Mouse (Mus musculus): ENCODE data around the gene Enpp3. TPM values are rescaled to one million over a fixed set of nuclear protein-coding genes. Genes with fewer than 3 reads are reported as not detected.

The Enpp3 gene
- not detected for polyA plus RNA-seq (2017; shearing (Covaris generic))

DNA sequence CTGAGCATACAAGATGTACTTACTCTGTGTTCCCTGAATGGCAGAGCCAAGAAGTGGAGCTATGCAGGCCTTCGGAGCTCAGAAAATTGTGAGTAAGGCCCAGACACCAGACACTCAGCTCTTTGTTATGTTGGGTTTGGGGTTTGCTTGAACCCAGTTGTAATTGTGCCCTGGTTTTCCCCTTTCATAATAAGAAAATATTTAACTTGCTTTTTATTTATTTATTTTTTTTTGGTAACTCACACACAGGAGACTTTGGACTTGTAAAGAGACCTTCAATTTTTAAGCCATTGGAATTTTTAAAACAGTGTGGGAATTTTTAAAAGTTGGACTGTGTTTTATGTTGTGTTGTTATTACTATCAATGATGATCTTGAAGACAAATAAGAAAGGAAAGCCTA is at the start of gene Enpp3:
Gene Enpp3 (minus strand): TSS at position 148 of the 400 bp plus-strand sequence.

DNA sequence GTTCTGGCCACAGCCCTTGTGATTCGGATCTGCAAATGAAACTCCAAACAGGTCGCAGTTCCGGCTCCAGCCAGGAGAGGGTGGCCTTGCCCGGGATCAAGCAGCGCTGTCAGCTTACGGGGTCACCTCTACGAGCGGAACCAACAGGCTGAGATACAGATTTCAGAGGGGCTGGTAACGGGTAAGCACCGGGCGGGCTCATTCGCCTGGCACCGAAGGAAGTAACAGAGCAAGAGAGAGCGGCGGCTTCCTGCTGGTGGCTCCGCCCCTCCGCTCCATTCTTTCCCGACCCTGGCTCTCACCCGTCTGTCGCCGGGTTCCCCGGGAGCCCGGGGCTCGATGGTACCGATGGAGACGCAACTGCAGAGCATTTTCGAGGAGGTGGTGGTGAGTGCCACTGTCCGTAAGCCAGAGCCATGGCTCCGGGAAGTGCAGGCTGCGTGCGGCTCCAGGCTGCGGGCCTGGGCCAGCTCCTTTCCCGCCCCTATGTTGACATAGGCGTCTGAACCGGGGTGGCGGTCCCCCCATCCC is 27.2 kb upstream of the Enpp3 start, which contains the start of gene Med23:
Gene Med23 (plus strand): TSS at position 227 of the 531 bp plus-strand sequence.

Other genes with a start within 250 kb of the Enpp3 start
- gene Ccn2, start 247.4 kb downstream of the Enpp3 start, polyA plus RNA-seq (2017; shearing (Covaris generic)): not detected
- gene Enpp1, start 130.7 kb downstream of the Enpp3 start, polyA plus RNA-seq (2017; shearing (Covaris generic)): 10.9 TPM
- 42.3 TPM for gene Med23, start 27.2 kb upstream of the Enpp3 start, polyA plus RNA-seq (2017; shearing (Covaris generic))
- gene Arg1, start 84.7 kb upstream of the Enpp3 start, polyA plus RNA-seq (2017; shearing (Covaris generic)): 1.9 TPM

All from activated CD4-positive, CD25-positive, alpha-beta regulatory T cell, adult 9 weeks (primary cell).